Mouse (Mus musculus): Measurements from ENCODE around the gene Abi1. TPM values are rescaled to one million over a fixed set of nuclear protein-coding genes. Genes with fewer than 3 reads are reported as not detected.
"Not testable (repeated sequence)": the region's sequence is repeated elsewhere in the genome, so short reads cannot be mapped to it uniquely, and the experiment has no call there.

Gene Abi1
- polyA plus RNA-seq, 1 experiment = 268 TPM

- Histone ChIP-seq H3K4me1 (ENCODE audit: control insufficient read depth, insufficient read depth, low read length) (peaks cover 15% of the 10 kb centered on the region), H3K4me3 (ENCODE audit: insufficient read depth, low read length) (no peak overlapping the region), H3K27ac (ENCODE audit: insufficient read depth, low read depth, low read length) (no peak overlapping the region)
- TF ChIP-seq CTCF (IDR thresholded peaks at IDR 0.05; ENCODE audit: low read depth, low read length) = no peak
- TF ChIP-seq POLR2A (IDR thresholded peaks at IDR 0.05; ENCODE audit: borderline replicate concordance, low read depth, low read length) = no peak
Measured at GRCm38 (mm10) chr2:23015335-23015734, 24.7 kb downstream of the Abi1 start.

GRCm38 (mm10) chr2:23014935-23015334 lies 25.1 kb downstream of the Abi1 start:
- peaks cover 15% of the 10 kb centered on the region for H3K4me1 ChIP-seq (ENCODE audit: control insufficient read depth, insufficient read depth, low read length)
- not testable (repeated sequence) for H3K4me3 ChIP-seq (ENCODE audit: insufficient read depth, low read length)

GRCm38 (mm10) chr2:23008256-23008655 lies 31.8 kb downstream of the Abi1 start:
- H3K4me1 ChIP-seq (ENCODE audit: control insufficient read depth, insufficient read depth, low read length) = peaks cover 18% of the 10 kb centered on the region
- TF ChIP-seq POLR2A (IDR thresholded peaks at IDR 0.05; ENCODE audit: borderline replicate concordance, low read depth, low read length) (no peak), CTCF (IDR thresholded peaks at IDR 0.05; ENCODE audit: low read depth, low read length) (no peak)
- H3K27ac ChIP-seq (ENCODE audit: insufficient read depth, low read depth, low read length) = no peak overlapping the region
- no peak overlapping the region for H3K4me3 ChIP-seq (ENCODE audit: insufficient read depth, low read length)

More at GRCm38 (mm10) chr2:23014935-23015334, 25.1 kb downstream of the Abi1 start:
- not testable (repeated sequence) for H3K27ac ChIP-seq (ENCODE audit: insufficient read depth, low read depth, low read length)

GRCm38 (mm10) chr2:23007577-23007976 lies 32.5 kb downstream of the Abi1 start:
- Histone ChIP-seq H3K4me1 (ENCODE audit: control insufficient read depth, insufficient read depth, low read length) (peaks cover 18% of the 10 kb centered on the region), H3K4me3 (ENCODE audit: insufficient read depth, low read length) (no peak overlapping the region), H3K27ac (ENCODE audit: insufficient read depth, low read depth, low read length) (no peak overlapping the region)

GRCm38 (mm10) chr2:23007149-23007548 lies 32.9 kb downstream of the Abi1 start:
- H3K4me1 ChIP-seq (ENCODE audit: control insufficient read depth, insufficient read depth, low read length) = peaks cover 18% of the 10 kb centered on the region
- H3K4me3 ChIP-seq (ENCODE audit: insufficient read depth, low read length) = no peak overlapping the region
- no peak overlapping the region for H3K27ac ChIP-seq (ENCODE audit: insufficient read depth, low read depth, low read length)
- TF ChIP-seq CTCF (IDR thresholded peaks at IDR 0.05; ENCODE audit: low read depth, low read length) (no peak), POLR2A (IDR thresholded peaks at IDR 0.05; ENCODE audit: borderline replicate concordance, low read depth, low read length) (no peak)

More at GRCm38 (mm10) chr2:23007577-23007976, 32.5 kb downstream of the Abi1 start:
- TF ChIP-seq CTCF (IDR thresholded peaks at IDR 0.05; ENCODE audit: low read depth, low read length) (peak; percentile 47; the same call in 1 of the 2 replicates), POLR2A (IDR thresholded peaks at IDR 0.05; ENCODE audit: borderline replicate concordance, low read depth, low read length) (no peak)

- Histone ChIP-seq H3K4me1 (ENCODE audit: control insufficient read depth, insufficient read depth, low read length) (peaks cover 18% of the 10 kb centered on the region), H3K27ac (ENCODE audit: insufficient read depth, low read depth, low read length) (no peak overlapping the region), H3K4me3 (ENCODE audit: insufficient read depth, low read length) (no peak overlapping the region)
- TF ChIP-seq POLR2A (IDR thresholded peaks at IDR 0.05; ENCODE audit: borderline replicate concordance, low read depth, low read length) (no peak), CTCF (IDR thresholded peaks at IDR 0.05; ENCODE audit: low read depth, low read length) (no peak)
Measured at GRCm38 (mm10) chr2:23006219-23006618, 33.8 kb downstream of the Abi1 start.

- Histone ChIP-seq H3K4me1 (ENCODE audit: control insufficient read depth, insufficient read depth, low read length) (peaks cover 29% of the 10 kb centered on the region), H3K27ac (ENCODE audit: insufficient read depth, low read depth, low read length) (no peak overlapping the region), H3K4me3 (ENCODE audit: insufficient read depth, low read length) (no peak overlapping the region)
- TF ChIP-seq POLR2A (IDR thresholded peaks at IDR 0.05; ENCODE audit: borderline replicate concordance, low read depth, low read length) (no peak), CTCF (IDR thresholded peaks at IDR 0.05; ENCODE audit: low read depth, low read length) (no peak)
Measured at GRCm38 (mm10) chr2:23002637-23003036, 37.4 kb downstream of the Abi1 start.

GRCm38 (mm10) chr2:22999620-23000019 lies 40.4 kb downstream of the Abi1 start:
- no peak for TF ChIP-seq POLR2A (IDR thresholded peaks at IDR 0.05; ENCODE audit: borderline replicate concordance, low read depth, low read length)
- no peak for TF ChIP-seq CTCF (IDR thresholded peaks at IDR 0.05; ENCODE audit: low read depth, low read length)
- no peak overlapping the region for H3K27ac ChIP-seq (ENCODE audit: insufficient read depth, low read depth, low read length)
- no peak overlapping the region for H3K4me3 ChIP-seq (ENCODE audit: insufficient read depth, low read length)
- peaks cover 18% of the 10 kb centered on the region for H3K4me1 ChIP-seq (ENCODE audit: control insufficient read depth, insufficient read depth, low read length)

- H3K27ac ChIP-seq (ENCODE audit: insufficient read depth, low read depth, low read length) = no peak overlapping the region
- TF ChIP-seq POLR2A (IDR thresholded peaks at IDR 0.05; ENCODE audit: borderline replicate concordance, low read depth, low read length) (no peak), CTCF (IDR thresholded peaks at IDR 0.05; ENCODE audit: low read depth, low read length) (no peak)
- no peak overlapping the region for H3K4me3 ChIP-seq (ENCODE audit: insufficient read depth, low read length)
- peaks cover 16% of the 10 kb centered on the region for H3K4me1 ChIP-seq (ENCODE audit: control insufficient read depth, insufficient read depth, low read length)
Measured at GRCm38 (mm10) chr2:22998804-22999203, 41.2 kb downstream of the Abi1 start.

- Histone ChIP-seq H3K4me3 (ENCODE audit: insufficient read depth, low read length) (no peak overlapping the region), H3K4me1 (ENCODE audit: control insufficient read depth, insufficient read depth, low read length) (peaks cover 16% of the 10 kb centered on the region), H3K27ac (ENCODE audit: insufficient read depth, low read depth, low read length) (no peak overlapping the region)
- no peak for TF ChIP-seq POLR2A (IDR thresholded peaks at IDR 0.05; ENCODE audit: borderline replicate concordance, low read depth, low read length)
- TF ChIP-seq CTCF (IDR thresholded peaks at IDR 0.05; ENCODE audit: low read depth, low read length) = no peak
Measured at GRCm38 (mm10) chr2:22998015-22998414, 42.0 kb downstream of the Abi1 start.

- TF ChIP-seq CTCF (IDR thresholded peaks at IDR 0.05; ENCODE audit: low read depth, low read length) (no peak), POLR2A (IDR thresholded peaks at IDR 0.05; ENCODE audit: borderline replicate concordance, low read depth, low read length) (no peak)
- Histone ChIP-seq H3K27ac (ENCODE audit: insufficient read depth, low read depth, low read length) (no peak overlapping the region), H3K4me3 (ENCODE audit: insufficient read depth, low read length) (no peak overlapping the region), H3K4me1 (ENCODE audit: control insufficient read depth, insufficient read depth, low read length) (peaks cover 16% of the 10 kb centered on the region)
Measured at GRCm38 (mm10) chr2:22996071-22996470, 44.0 kb downstream of the Abi1 start.
